Mouse (Mus musculus) midbrain, embryonic 11.5 days (tissue): ENCODE data around the gene Slc12a3. TPM values are rescaled to one million over a fixed set of nuclear protein-coding genes. Genes with fewer than 3 reads are reported as not detected.

Source experiments
- ATAC-seq: fragments of 200-750 bp; cut with Nextera tagmentation; 2 replicates; pipeline ENCODE4 v1.8.0; 2017; ENCODE audit warnings: moderate TSS enrichment, moderate library complexity; ENCODE audit not compliant: low FRiP score
- DNase-seq: peaks from one replicate; pipeline ENCODE4 v3.0.0; 2015; ENCODE audit warnings: low spot score; ENCODE audit errors: missing footprints
- H3K27ac ChIP-seq: fragments of 300-500 bp; sonication (generic); 2 replicates; pipeline ENCODE4 v1.5.1; 2014; ENCODE audit warnings: low read depth, low read length
- H3K27me3 ChIP-seq: fragments of 300-500 bp; sonication (generic); 2 replicates; pipeline ENCODE4 v1.6.1; 2014; ENCODE audit warnings: mild to moderate bottlenecking, low read length, moderate library complexity, mixed read lengths; ENCODE audit not compliant: control insufficient read depth, insufficient read depth
- H3K36me3 ChIP-seq: fragments of 300-500 bp; sonication (generic); 2 replicates; pipeline ENCODE4 v1.6.1; 2014; ENCODE audit warnings: mild to moderate bottlenecking, low read length, moderate library complexity, mixed read lengths; ENCODE audit not compliant: control insufficient read depth, insufficient read depth
- H3K4me1 ChIP-seq: fragments of 300-500 bp; sonication (generic); 2 replicates; pipeline ENCODE4 v1.6.1; 2014; ENCODE audit warnings: low read length; ENCODE audit not compliant: control insufficient read depth, insufficient read depth
- H3K4me2 ChIP-seq: fragments of 300-500 bp; sonication (generic); 2 replicates; pipeline ENCODE4 v1.6.1; 2014; ENCODE audit warnings: mild to moderate bottlenecking, moderate library complexity
- H3K4me3 ChIP-seq: fragments of 300-500 bp; sonication (generic); 2 replicates; pipeline ENCODE4 v1.5.1; 2014; ENCODE audit warnings: low read depth, low read length
- H3K9ac ChIP-seq: fragments of 300-500 bp; sonication (generic); 2 replicates; pipeline ENCODE4 v1.6.1; 2014; ENCODE audit warnings: low read length
- H3K9me3 ChIP-seq: fragments of 300-500 bp; sonication (generic); 2 replicates; pipeline ENCODE4 v1.6.1; 2016; ENCODE audit warnings: low read length; ENCODE audit not compliant: control insufficient read depth
- WGBS: fragments of 180-500 bp; shearing (Covaris S2); extraction: QIAGEN DNeasy Blood & Tissue Kit; methylation state at CpG from one replicate; pipeline ENCODE4 v1.1.7; 2014; 5-methylcytosine and 5-hydroxymethylcytosine counted together
- polyA plus RNA-seq: library from polyadenylated mRNA; unstranded; fragments of >200 nt; fragmentation: Nextera tagmentation; extraction: Ambion mirVana; gene quantifications from 2 replicates; pipeline ENCODE4 v1.2.1, GENCODE M21; 2014

The Slc12a3 gene
- polyA plus RNA-seq, 1 experiment from 2014 or later: not detected

- ATAC-seq (no peak), DNase-seq (no peak)
- H3K4me2 ChIP-seq: no peak overlapping the region
- WGBS: 80% methylated on average over 7 of the region's 7 CpGs
- no peak overlapping the region for H3K27ac ChIP-seq
- H3K4me1 ChIP-seq: no peaks in the 10 kb centered on the region
- H3K27me3 ChIP-seq: no peaks in the 10 kb centered on the region
- no peaks in the 10 kb centered on the region for H3K9me3 ChIP-seq
- H3K9ac ChIP-seq: no peak overlapping the region
- no peak overlapping the region for H3K4me3 ChIP-seq
- H3K36me3 ChIP-seq: no peaks in the 10 kb centered on the region
These were observed 33.7 kb downstream of the Slc12a3 start for GRCm38 (mm10) chr8:94362607-94363239.

- Histone ChIP-seq H3K4me3 (no peak overlapping the region), H3K9me3 (no peaks in the 10 kb centered on the region), H3K27ac (no peak overlapping the region), H3K4me2 (no peak overlapping the region), H3K9ac (no peak overlapping the region), H3K4me1 (no peaks in the 10 kb centered on the region), H3K36me3 (no peaks in the 10 kb centered on the region), H3K27me3 (no peaks in the 10 kb centered on the region)
- DNase-seq: no peak
- WGBS: 48% methylated on average over 4 of the region's 4 CpGs
- no peak for ATAC-seq
These were observed 34.3 kb downstream of the Slc12a3 start for GRCm38 (mm10) chr8:94363288-94363688.

- no peaks in the 10 kb centered on the region for H3K9me3 ChIP-seq
- no peaks in the 10 kb centered on the region for H3K27me3 ChIP-seq
- H3K4me2 ChIP-seq: no peak overlapping the region
- no peak overlapping the region for H3K4me3 ChIP-seq
- 88% methylated on average over 2 of the region's 2 CpGs for WGBS
- no peak overlapping the region for H3K9ac ChIP-seq
- DNase-seq (no peak), ATAC-seq (no peak)
- no peaks in the 10 kb centered on the region for H3K36me3 ChIP-seq
- no peak overlapping the region for H3K27ac ChIP-seq
- H3K4me1 ChIP-seq: no peaks in the 10 kb centered on the region
These were observed 34.9 kb downstream of the Slc12a3 start for GRCm38 (mm10) chr8:94363906-94364305.

GRCm38 (mm10) chr8:94364686-94365312 lies 35.8 kb downstream of the Slc12a3 start:
- ATAC-seq: no peak
- 89% methylated on average over 6 of the region's 6 CpGs for WGBS

GRCm38 (mm10) chr8:94365410-94365981 lies 36.5 kb downstream of the Slc12a3 start:
- Histone ChIP-seq H3K4me3 (no peak overlapping the region), H3K9ac (no peak overlapping the region), H3K4me2 (no peak overlapping the region), H3K4me1 (no peaks in the 10 kb centered on the region), H3K36me3 (no peaks in the 10 kb centered on the region), H3K27ac (no peak overlapping the region), H3K27me3 (no peaks in the 10 kb centered on the region), H3K9me3 (no peaks in the 10 kb centered on the region)
- WGBS: 91% methylated on average over 9 of the region's 9 CpGs
- no peak for DNase-seq
- no peak for ATAC-seq

More at GRCm38 (mm10) chr8:94364686-94365312, 35.8 kb downstream of the Slc12a3 start:
- no peak overlapping the region for H3K4me2 ChIP-seq
- H3K4me3 ChIP-seq: no peak overlapping the region
- no peak overlapping the region for H3K27ac ChIP-seq
- no peaks in the 10 kb centered on the region for H3K36me3 ChIP-seq
- no peaks in the 10 kb centered on the region for H3K9me3 ChIP-seq
- no peak overlapping the region for H3K9ac ChIP-seq
- no peaks in the 10 kb centered on the region for H3K27me3 ChIP-seq
- peak; percentile 45 for DNase-seq
- no peaks in the 10 kb centered on the region for H3K4me1 ChIP-seq

GRCm38 (mm10) chr8:94370839-94371238 lies 41.8 kb downstream of the Slc12a3 start:
- Histone ChIP-seq H3K4me2 (no peak overlapping the region), H3K9me3 (no peaks in the 10 kb centered on the region), H3K9ac (no peak overlapping the region), H3K27ac (no peak overlapping the region), H3K4me1 (no peaks in the 10 kb centered on the region), H3K36me3 (no peaks in the 10 kb centered on the region), H3K4me3 (no peak overlapping the region), H3K27me3 (no peaks in the 10 kb centered on the region)
- DNase-seq: peak; percentile 33
- 85% methylated on average over 5 of the region's 5 CpGs for WGBS
- no peak for ATAC-seq

GRCm38 (mm10) chr8:94372955-94373599 lies 44.1 kb downstream of the Slc12a3 start:
- no peak for ATAC-seq
- Histone ChIP-seq H3K27ac (no peak overlapping the region), H3K27me3 (no peaks in the 10 kb centered on the region), H3K9me3 (no peaks in the 10 kb centered on the region), H3K36me3 (no peaks in the 10 kb centered on the region), H3K4me2 (no peak overlapping the region), H3K4me1 (no peaks in the 10 kb centered on the region), H3K9ac (no peak overlapping the region), H3K4me3 (no peak overlapping the region)
- DNase-seq: peak; percentile 69
- WGBS: 84% methylated on average over 6 of the region's 6 CpGs

GRCm38 (mm10) chr8:94375551-94375991 lies 46.6 kb downstream of the Slc12a3 start:
- H3K9me3 ChIP-seq: no peaks in the 10 kb centered on the region
- 80% methylated on average over 3 of the region's 3 CpGs for WGBS
- H3K4me1 ChIP-seq: no peaks in the 10 kb centered on the region
- no peak overlapping the region for H3K9ac ChIP-seq
- no peaks in the 10 kb centered on the region for H3K27me3 ChIP-seq
- ATAC-seq (no peak), DNase-seq (no peak)
- H3K4me2 ChIP-seq: no peak overlapping the region
- H3K36me3 ChIP-seq: no peaks in the 10 kb centered on the region
- no peak overlapping the region for H3K4me3 ChIP-seq
- H3K27ac ChIP-seq: no peak overlapping the region

- ATAC-seq (no peak), DNase-seq (no peak)
- Histone ChIP-seq H3K27me3 (no peaks in the 10 kb centered on the region), H3K4me1 (no peaks in the 10 kb centered on the region), H3K27ac (no peak overlapping the region), H3K4me2 (no peak overlapping the region), H3K9ac (no peak overlapping the region), H3K36me3 (no peaks in the 10 kb centered on the region), H3K4me3 (no peak overlapping the region), H3K9me3 (no peaks in the 10 kb centered on the region)
- 90% methylated on average over 3 of the region's 3 CpGs for WGBS
These were observed 47.2 kb downstream of the Slc12a3 start for GRCm38 (mm10) chr8:94376176-94376575.
